Mouse (Mus musculus) G1E (cell line): ENCODE measurements around the gene Nfe2l2. TPM values are rescaled to one million over a fixed set of nuclear protein-coding genes. Genes with fewer than 3 reads are reported as not detected.

Source experiments
- ATAC-seq: 2 replicates; pipeline ENCODE4 v1.8.0; 2016; ENCODE audit warnings: mild to moderate bottlenecking; ENCODE audit not compliant: insufficient number of reproducible peaks, poor library complexity, low FRiP score, severe bottlenecking; ENCODE audit errors: extremely low read depth
- DNase-seq: peaks from one replicate; pipeline ENCODE4 v3.0.0; 2012; ENCODE audit warnings: low spot score
- H3K27me3 ChIP-seq: 2 replicates; pipeline ENCODE4 v1.6.1; 2012; ENCODE audit warnings: mild to moderate bottlenecking, low read length, inconsistent platforms; ENCODE audit not compliant: insufficient read depth
- H3K36me3 ChIP-seq: replicated peaks from 2 replicates; pipeline ENCODE3; 2012; ENCODE audit warnings: mild to moderate bottlenecking, inconsistent platforms
- H3K4me1 ChIP-seq: 2 replicates; pipeline ENCODE4 v1.6.1; 2012; ENCODE audit warnings: low read depth, low read length, inconsistent platforms, mixed read lengths; ENCODE audit not compliant: insufficient read depth
- H3K4me3 ChIP-seq: 2 replicates; pipeline ENCODE4 v1.5.1; 2012; ENCODE audit warnings: low read depth, mild to moderate bottlenecking, inconsistent platforms, low read length, moderate library complexity, mixed read lengths
- H3K9me3 ChIP-seq: replicated peaks from 2 replicates; pipeline ENCODE4 v1.6.1; 2012; ENCODE audit warnings: inconsistent platforms
- CTCF ChIP-seq: IDR thresholded peaks from 2 replicates; pipeline ENCODE4 v1.5.1; 2012; ENCODE audit warnings: low read depth, low read length, inconsistent platforms, mixed read lengths
- GATA1 ChIP-seq: IDR thresholded peaks from 2 replicates; pipeline ENCODE4 v1.6.1; 2012; ENCODE audit warnings: borderline replicate concordance, low read length, inconsistent platforms, mixed read lengths
- GATA2 ChIP-seq: IDR thresholded peaks from 2 replicates; pipeline ENCODE4 v1.6.1; 2012; ENCODE audit warnings: low read depth, low read length, inconsistent platforms, borderline replicate concordance
- POLR2AphosphoS5 ChIP-seq: IDR thresholded peaks from 2 replicates; pipeline ENCODE4 v1.6.1; 2012; ENCODE audit warnings: low read depth, low read length, inconsistent platforms; ENCODE audit not compliant: insufficient replicate concordance
- TAL1 ChIP-seq: conservative IDR thresholded peaks from 2 replicates; pipeline ENCODE4 v1.6.1; 2012; ENCODE audit warnings: low read depth, low read length, inconsistent platforms, mixed read lengths
- polyA plus RNA-seq: library from polyadenylated mRNA; stranded (reverse); fragments of >175 nt; gene quantifications from 2 replicates; pipeline ENCODE4 v1.2.3, GENCODE M21; 2012
- total RNA-seq, 2 experiments: library from RNA; stranded (forward) in 1 of 2; stranded (reverse) in 1 of 2; fragments of 200-1000 nt in 1 of 2; fragments of >200 nt in 1 of 2; fragmentation: Nextera tagmentation in 1 of 2; gene quantifications; 2 replicates each; pipeline ENCODE4 v1.2.3; 2014 to 2017

Gene Nfe2l2
- total and polyA plus RNA-seq, 3 experiments = 12.4 to 104 (median 99.5) TPM

DNA sequence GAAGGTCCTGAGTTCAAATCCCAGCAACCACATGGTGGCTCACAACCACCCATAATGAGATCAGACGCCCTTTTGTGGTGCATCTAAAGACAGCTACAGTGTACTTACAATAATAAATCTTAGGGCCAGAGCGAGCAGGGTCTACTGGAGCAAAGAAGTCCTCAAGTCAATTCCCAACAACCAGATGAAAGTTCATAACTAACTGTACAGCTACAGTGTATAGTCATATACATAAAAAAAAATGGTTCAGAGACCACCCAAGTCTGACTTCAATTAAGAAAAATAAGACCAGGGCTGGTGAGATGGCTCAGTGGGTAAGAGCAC lies 33.1 kb downstream of the Nfe2l2 start:
- no peak for ATAC-seq
- peaks cover 27% of the 10 kb centered on the region for H3K36me3 ChIP-seq
- DNase-seq = no peak
- no peaks in the 10 kb centered on the region for H3K9me3 ChIP-seq
- TF ChIP-seq TAL1 = no peak
- TF ChIP-seq CTCF = no peak
- TF ChIP-seq GATA1 = no peak
- TF ChIP-seq GATA2 = no peak
- TF ChIP-seq POLR2AphosphoS5 = no peak
- H3K4me1 ChIP-seq = no peaks in the 10 kb centered on the region
- H3K27me3 ChIP-seq = no peaks in the 10 kb centered on the region
- H3K4me3 ChIP-seq = no peak overlapping the region

DNA sequence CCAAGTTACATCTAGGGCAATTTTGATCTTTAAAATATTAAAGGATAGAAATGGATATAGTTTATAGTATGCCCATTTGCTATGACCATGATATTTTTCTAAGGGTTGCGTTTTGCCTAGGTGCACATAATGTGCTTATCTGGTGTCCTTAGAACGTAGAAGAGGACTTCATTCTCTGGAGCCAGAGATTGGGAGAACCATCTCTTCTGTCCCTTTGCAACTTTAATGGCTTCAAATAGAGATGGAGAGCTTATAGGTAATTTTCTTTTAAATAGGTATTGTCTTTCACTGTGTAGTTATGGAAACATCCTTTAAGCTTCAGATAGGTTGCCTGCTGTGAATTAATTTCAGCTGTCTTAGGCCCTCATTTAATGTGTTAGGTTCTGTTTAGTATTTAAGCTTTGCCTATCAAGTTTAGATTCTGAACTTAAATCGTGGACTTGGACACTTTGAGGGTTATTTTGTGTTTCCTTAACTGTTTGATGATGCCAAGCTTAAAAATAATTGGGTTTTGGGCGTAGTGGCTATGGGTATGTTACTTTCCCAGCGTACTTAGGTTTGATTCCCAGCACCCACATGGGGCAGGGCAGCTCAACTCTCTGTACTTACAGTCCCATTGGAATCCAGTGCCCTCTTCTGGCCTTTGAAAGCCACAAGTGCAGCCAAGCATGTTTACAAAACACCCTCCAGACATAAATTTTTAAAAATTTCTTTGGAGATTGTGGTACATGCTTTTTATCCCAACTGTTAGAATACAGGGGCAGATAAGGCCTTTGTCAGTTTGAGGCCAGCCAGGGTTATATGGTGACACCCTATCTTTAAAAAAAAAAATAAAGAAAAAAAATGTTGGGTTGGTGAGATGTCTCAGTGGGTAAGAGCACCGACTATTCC lies 33.8 kb downstream of the Nfe2l2 start:
- no peaks in the 10 kb centered on the region for H3K9me3 ChIP-seq
- no peaks in the 10 kb centered on the region for H3K4me1 ChIP-seq
- no peak for ATAC-seq
- TF ChIP-seq GATA1 (no peak), TAL1 (no peak), CTCF (no peak), GATA2 (no peak), POLR2AphosphoS5 (no peak)
- no peaks in the 10 kb centered on the region for H3K27me3 ChIP-seq
- DNase-seq = no peak
- no peak overlapping the region for H3K4me3 ChIP-seq
- peaks cover 21% of the 10 kb centered on the region for H3K36me3 ChIP-seq

DNA sequence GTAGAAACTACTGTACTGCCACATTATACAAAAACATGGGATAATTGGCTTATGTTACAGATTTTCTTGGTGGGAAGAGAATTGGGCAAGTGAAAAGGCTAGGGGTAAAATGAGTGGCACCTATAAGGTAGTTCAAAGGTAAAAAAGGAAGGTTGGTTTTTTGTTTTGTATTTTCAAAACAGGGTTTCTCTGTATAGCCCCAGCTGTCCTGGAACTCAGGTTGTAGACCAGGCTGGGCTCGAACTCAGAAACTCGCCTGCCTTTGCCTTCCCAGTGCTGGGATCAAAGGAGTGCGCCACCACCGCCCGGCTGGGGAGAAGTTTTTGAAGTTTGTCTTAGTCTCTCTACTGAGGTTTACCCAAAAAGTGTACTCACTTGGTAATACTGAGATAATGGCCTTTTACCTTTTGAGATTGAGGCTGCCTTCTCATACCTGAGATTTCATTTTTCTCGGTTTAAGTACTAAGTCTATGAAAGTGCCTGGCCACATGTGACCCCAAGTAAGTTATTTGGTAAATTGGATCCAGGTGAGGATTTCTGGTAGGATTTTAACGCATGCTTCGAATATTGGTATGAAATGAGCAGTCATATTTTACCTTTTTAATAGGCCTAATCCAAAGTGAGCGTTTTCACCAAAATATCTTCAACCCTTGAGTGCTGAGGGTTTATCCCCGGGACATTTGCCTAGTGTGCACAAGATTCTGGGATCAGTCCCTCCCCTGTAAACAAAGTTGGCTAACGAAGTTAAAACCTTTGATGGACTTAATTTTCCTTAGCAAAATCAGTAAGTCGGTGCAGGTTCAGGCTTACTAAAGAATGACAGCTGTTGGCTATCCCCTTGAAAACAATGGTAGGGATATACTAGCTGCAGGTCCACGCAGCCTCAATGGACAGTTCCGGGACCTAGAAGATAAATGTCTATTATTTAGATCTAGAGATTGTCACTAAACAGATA lies 34.7 kb downstream of the Nfe2l2 start:
- TF ChIP-seq POLR2AphosphoS5 = peak; percentile 79
- no peak for TF ChIP-seq GATA1
- no peak for DNase-seq
- H3K9me3 ChIP-seq = no peaks in the 10 kb centered on the region
- ATAC-seq = peak; percentile 16; the same call in 1 of the 2 replicates
- peaks cover 18% of the 10 kb centered on the region for H3K36me3 ChIP-seq
- H3K4me3 ChIP-seq = no peak overlapping the region
- H3K27me3 ChIP-seq = no peaks in the 10 kb centered on the region
- H3K4me1 ChIP-seq = no peaks in the 10 kb centered on the region

DNA sequence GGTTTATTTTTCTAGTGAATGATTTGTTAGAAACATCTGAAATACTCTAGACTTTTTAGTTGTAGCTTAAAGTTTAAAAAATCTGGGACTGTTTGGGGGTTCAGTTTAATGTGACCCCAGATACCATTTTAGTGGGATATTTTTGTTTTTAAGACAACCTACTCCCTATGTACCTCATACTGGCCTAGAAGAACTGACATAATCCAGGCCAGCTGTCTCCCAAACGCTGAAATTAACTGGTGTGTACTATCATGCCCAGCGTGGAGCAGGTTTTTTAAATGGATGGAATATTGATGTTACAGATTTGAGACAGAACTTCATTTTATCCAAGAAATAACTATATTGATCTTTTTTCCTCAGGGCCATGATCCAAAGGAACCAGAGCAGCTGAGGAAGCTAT lies 43.3 kb downstream of the Nfe2l2 start:
- peak overlapping the region; percentile 89 for H3K4me3 ChIP-seq
- DNase-seq = no peak

DNA sequence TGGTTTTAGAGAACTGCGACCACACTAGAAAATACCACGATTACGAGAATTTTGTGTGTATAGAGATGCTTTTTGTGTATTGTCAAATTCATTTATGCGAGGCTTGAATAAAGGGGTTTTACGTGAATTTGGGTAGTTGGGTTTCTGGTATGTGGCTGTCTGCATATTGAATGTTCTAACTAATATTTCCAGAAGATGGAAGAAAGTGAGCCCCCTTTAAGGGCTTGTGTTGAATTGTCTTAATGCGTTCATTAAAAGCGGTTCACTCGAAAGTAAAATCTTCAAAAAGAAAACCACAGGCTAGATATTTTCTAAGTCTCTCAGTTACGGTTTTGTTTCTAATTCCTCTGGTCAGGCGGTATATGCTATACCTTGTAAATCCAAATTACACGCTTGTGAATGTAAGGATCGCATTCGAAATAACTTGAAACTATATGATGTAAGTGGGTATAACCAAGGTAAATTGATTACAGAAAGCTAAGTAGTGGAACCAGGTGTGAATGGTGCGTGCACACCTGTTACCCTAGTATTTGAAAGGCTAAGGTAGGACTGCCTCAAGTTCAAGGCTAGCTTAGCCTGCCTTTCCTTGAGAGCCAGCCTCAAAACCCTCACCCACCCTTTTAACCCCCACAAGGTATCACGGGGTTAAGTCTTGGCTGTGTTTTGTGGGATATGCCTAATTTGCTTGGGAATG lies 44.0 kb downstream of the Nfe2l2 start:
- peaks cover 38% of the 10 kb centered on the region for H3K36me3 ChIP-seq
- peak overlapping the region; percentile 89 for H3K4me3 ChIP-seq
- no peak for ATAC-seq
- H3K9me3 ChIP-seq = no peaks in the 10 kb centered on the region
- no peak for DNase-seq
- no peak for TF ChIP-seq POLR2AphosphoS5
- no peak for TF ChIP-seq GATA1
- no peak for TF ChIP-seq GATA2
- TF ChIP-seq CTCF = no peak
- H3K27me3 ChIP-seq = no peaks in the 10 kb centered on the region
- peaks cover 27% of the 10 kb centered on the region for H3K4me1 ChIP-seq

More for the DNA sequence above, 43.3 kb downstream of the Nfe2l2 start:
- no peaks in the 10 kb centered on the region for H3K27me3 ChIP-seq
- no peaks in the 10 kb centered on the region for H3K9me3 ChIP-seq
- TF ChIP-seq TAL1 (no peak), CTCF (no peak), GATA2 (no peak), GATA1 (no peak)
- peaks cover 38% of the 10 kb centered on the region for H3K36me3 ChIP-seq
- peaks cover 25% of the 10 kb centered on the region for H3K4me1 ChIP-seq
- no peak for ATAC-seq

DNA sequence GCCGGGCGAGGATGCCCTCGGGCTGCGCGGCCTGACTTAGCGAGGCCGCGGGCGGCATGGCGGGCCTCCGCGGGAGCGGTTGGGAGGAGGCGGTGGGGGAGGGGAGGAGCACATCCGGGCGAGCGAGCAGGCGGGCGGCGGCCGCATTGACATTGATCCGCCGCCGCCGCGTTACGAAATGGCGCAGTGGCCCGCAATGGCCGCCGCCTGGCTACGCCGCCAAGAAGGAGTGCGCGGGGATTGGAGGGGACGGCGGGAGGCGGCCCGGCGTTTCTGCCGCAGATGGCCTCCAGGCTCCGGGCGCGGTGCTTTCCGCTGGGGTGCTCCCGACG lies 44.8 kb downstream of the Nfe2l2 start:
- peak; percentile 95 for DNase-seq
- no peaks in the 10 kb centered on the region for H3K27me3 ChIP-seq
- H3K9me3 ChIP-seq = no peaks in the 10 kb centered on the region
- H3K4me3 ChIP-seq = peak overlapping the region; percentile 89
- peaks cover 34% of the 10 kb centered on the region for H3K36me3 ChIP-seq
- H3K4me1 ChIP-seq = peaks cover 27% of the 10 kb centered on the region
- ATAC-seq = no peak
- TF ChIP-seq TAL1 (no peak), GATA1 (no peak), POLR2AphosphoS5 (no peak), GATA2 (no peak), CTCF (no peak)
